Mouse (Mus musculus) bone marrow macrophage, adult 2 months (primary cell): Measurements from ENCODE around the gene Tgtp2.

Experiments
- CTCF ChIP-seq: IDR thresholded peaks from 2 replicates; pipeline ENCODE4 v1.5.1; 2012; ENCODE audit warnings: low read depth, mild to moderate bottlenecking, low read length, moderate library complexity
- POLR2A ChIP-seq: IDR thresholded peaks from 2 replicates; pipeline ENCODE4 v1.6.1; 2012; ENCODE audit warnings: mild to moderate bottlenecking, low read depth, low read length, borderline replicate concordance

DNA sequence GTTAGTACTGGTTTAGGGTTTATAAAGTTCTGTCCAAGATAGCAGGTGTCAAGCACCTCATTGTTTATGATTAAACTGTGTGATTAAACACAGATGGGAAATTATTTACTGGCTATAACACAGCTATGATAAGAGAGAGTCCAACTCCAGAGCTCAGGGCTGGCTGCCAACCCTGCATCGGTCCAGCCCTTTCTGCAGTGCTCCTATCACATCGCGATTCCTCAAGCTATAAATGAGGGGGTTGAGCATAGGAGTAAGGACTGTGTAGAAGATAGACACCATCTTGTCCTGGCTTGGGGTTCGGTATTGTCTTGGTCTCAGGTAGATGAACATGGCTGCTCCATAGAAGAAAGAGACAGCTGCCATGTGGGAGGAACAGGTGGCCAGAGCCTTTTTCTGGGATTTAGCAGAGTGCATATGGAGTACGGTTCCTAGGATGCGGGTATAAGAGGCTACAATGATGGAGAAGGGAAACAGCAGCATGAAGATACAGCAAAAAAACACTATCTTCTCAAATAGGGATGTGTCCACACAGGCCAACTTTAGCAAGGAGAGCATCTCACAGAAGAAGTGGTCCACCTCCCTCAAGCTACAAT lies 48.7 kb upstream of the Tgtp2 start:
- no peak for TF ChIP-seq CTCF
- TF ChIP-seq POLR2A = no peak
